Mouse (Mus musculus) urinary bladder, adult 18-20 months (tissue): ENCODE measurements at regions not wholly inside any gene's neighbourhood (a gene's known extent, or its start where the extent isn't known, plus 50 kb on each side); places are given as distances from the start of the nearest gene placed in this dataset.

Experiments used
- DNase-seq, 2 experiments: peaks; one replicate each; pipeline ENCODE4 v3.0.0; 2022; ENCODE audit warnings: low spot score in 2 of 2, mixed read lengths in 2 of 2

DNA sequence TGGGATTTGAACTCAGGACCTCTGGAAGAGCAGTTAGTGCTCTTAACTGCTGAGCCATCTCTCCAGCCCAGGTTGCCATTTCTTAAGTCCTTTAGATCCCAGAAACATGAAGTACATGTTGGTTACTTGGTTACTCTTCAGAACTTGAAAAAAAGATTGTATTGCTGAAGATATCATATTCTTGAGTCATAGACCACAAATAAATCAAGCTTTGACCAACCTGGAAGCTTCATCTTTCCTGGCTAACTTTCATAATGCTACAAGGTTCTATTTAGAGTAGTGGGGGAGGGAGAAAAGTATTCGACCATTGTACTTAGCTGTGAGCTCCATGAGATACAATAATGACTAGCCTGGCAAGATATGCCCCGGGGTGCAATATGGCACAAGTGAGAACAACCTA is 90.9 kb upstream of the Cdkn2b start:
- no peak for DNase-seq

DNA sequence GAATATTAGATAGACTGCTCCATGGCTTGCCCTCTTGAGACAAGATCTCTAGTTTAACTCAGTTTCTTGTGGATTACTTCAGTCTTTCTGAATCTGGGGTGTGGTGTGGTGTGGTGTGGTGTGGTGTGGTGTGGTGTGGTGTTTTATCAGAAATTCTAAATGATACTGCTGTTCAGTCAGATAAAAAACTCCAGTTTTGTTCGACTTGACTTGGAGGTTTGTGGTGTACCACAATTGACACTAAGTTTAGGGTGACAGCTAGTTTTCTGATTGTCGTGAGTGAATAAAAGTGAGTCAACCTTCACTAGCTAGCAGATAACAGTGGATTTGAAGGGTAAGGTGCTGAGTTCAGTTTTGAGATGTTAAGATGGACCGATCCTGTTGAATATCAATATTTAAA is 89.5 kb upstream of the Cdkn2b start:
- DNase-seq, result no peak

GRCm38 (mm10) chr4:89399277-89399676 is 88.4 kb upstream of the Cdkn2b start:
- no peak for DNase-seq

- no peak for DNase-seq
These were observed 85.2 kb upstream of the Cdkn2b start for GRCm38 (mm10) chr4:89396020-89396419.

- DNase-seq, result no peak
These were observed 84.5 kb upstream of the Cdkn2b start for GRCm38 (mm10) chr4:89395336-89395735.

DNA sequence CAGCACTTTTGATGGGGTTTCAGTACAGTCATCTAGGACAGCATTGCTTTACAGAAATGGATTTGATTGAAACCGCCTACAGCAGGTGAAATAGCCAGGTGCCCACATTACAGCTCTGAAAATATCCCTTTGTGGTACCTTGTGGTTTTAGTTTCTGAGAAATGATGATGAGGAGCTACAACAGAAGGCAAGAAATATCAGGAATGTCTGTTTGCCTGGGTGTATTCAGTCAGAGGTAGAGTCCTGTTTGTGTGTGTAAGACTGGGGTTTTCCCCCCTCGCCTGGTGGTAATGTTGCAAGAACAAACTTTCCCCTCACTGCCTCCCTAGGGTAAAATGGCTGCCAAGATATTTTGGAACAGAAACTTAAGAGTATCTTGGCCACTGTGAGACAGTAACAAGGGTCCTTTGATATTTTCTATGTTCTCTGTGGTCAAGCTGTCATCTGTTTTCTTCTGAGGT is 82.4 kb upstream of the Cdkn2b start:
- DNase-seq, result no peak

GRCm38 (mm10) chr4:89392791-89393190 is 82.0 kb upstream of the Cdkn2b start:
- DNase-seq, result no peak

GRCm38 (mm10) chr4:89391463-89392308 is 80.8 kb upstream of the Cdkn2b start:
- no peak for DNase-seq

DNA sequence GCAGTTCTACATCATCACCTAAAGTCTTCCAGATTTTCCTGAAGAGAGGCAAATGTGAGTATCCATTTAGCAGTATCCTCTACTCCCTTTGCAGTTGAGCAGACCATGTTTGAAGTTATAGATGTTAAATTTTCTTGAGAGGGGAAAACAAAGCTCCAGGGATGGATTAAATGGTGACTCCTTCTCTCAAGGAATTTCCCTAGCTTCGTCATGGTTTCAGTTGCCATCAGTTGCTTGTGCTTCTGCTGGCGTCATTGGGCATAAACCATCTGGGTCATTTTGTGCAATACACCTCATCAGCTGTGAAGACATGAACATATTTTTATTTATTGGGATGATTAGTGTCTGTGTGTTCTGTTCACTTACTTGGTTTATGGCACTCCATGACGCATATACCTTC is 72.7 kb upstream of the Cdkn2b start:
- DNase-seq, result no peak

DNA sequence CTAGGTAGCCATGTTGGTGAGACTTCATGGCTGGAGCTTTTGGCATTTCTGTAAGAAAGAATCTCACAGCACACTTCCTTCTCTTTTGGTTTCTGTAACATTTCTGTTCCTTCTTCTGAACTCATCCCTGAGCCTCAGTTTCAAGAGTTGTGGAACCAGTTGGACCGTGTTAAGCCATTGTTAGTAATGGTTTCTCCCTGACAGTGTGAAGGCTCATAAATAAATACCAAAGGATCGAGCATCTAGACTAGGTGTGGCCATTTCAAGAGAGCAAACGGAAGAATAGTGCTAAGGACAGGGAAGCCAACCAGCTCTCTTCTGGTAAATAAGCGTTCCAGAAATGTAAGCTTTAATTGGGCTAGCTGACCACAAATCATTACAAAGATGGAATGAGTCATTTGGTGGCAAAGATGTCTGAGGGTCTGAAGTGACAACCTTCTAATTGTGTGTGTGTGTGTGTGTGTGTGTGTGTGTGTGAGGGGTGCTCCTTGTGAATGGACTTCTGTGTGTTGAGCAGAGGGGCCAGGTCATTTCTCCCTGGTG is 71.7 kb upstream of the Cdkn2b start:
- no peak for DNase-seq

DNA sequence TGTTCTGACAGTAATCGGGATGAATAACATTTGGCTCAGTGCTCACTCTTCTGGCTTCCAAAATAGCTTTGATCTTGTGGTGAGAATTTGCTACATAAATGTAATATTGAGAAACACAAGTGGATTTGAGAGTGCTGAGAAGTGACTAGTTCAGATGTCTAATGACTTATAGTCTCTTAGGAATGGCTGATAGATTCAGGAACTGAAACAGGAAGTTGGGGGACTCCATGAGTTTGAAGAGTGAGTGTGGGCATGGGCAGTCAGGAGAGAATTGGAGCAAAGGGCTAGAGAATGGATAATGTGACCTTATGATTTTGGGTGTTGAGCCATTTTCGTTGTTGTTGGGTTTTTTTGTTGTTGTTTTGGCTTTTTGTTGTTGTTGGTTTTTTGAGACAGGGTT is 70.9 kb upstream of the Cdkn2b start:
- DNase-seq, result no peak

- no peak for DNase-seq
These were observed 70.2 kb upstream of the Cdkn2b start for GRCm38 (mm10) chr4:89381077-89381476.

- DNase-seq, result no peak
These were observed 69.6 kb upstream of the Cdkn2b start for GRCm38 (mm10) chr4:89380330-89380945.

DNA sequence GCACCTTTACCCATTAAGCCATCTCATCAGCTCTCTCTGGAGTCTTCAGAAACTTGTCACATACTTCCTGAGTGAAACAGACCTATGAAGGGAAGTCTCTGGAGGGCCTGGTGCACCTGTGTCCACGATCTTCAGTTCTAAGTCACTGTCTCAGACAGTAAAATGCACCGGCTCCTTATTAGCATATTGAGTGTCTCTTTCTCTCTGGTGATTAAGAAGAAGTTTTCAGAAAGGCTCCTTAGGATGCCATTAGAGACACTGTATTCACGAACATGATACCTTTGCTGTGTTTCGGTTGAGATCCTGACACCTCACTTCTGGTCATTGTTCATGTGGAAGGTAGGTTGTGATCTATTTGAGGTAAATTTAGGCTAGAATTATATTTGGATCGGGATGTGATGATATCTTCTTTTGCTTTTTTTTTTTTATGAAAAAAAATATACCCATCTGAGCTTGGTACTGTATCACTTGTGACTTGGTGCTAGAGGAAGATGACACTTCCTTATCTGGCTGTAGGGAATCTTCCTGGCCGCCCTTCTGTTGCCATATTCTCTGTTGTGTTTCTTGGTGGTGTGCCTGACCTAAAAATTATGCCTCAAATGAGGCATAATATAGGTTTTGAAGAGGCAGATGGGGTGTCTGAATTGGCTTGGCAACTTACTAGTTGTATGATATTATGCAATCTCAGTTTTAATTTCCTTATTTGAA is 68.9 kb upstream of the Cdkn2b start:
- DNase-seq, result no peak

DNA sequence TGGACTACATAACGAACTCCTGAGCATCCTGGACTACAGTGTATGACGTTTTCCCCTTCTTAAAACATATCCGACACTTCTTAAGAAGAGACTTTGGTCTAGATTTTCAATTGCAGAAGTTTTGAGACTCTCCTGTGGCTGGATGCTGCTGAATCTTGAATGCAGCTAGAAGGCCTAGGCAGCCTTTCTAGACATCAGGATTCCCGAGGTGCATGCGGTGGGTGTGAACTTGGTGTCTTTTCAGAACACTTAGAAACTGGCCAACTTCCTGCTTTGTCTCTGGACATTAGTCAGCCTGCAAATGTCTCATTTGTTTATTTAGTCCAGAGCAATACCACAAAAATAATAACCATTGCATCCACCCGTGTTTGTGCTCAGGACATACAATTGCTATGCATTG is 61.8 kb upstream of the Cdkn2b start:
- DNase-seq, result no peak

- DNase-seq, result no peak
These were observed 58.1 kb upstream of the Cdkn2b start for GRCm38 (mm10) chr4:89368850-89369524.

DNA sequence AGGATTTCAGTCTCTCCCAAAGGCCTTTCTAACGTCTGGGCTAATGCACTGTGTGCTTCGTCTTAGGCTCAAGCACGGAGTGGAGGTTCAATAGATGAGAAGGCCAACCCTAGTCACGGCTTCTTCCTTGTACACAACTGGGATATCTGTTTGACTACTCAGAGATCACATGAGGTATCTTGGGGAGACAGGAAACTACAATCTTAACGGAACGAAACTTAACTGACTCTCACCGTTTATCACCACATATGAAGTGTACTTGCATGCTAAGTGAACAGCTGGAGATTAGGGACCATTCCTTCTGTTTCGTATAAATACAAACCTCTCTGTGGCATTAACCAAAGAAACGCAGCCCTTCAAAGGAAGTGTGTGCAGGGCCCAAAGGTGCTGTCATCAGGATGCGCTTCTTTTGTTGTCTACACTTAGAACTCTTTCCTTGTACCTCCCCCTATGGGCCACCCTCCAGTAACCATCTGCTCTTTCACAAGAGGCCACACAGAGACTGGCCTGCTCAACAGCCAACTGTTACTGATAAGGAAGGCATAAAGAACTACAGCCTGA is 55.8 kb upstream of the Cdkn2b start:
- DNase-seq, result no peak

DNA sequence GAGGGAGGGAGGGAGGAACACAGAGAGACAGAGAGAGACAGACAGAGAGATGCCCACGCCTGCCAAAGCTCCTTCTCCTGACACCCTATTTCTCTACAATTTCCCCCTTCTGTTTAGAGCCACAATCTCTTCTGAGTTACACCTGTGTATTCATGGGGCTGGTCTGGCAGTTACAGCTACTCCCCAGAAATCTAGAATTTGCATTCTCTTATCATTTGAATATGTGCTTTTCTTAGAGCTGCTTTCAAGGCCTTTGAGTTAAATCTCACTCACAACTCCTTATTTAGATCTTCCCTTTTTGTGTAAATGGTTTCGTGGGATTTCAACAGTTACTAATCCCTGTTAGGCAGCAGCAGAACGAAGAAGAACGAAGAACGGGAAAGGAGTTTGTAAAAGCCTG is 55.0 kb upstream of the Cdkn2b start:
- DNase-seq, result no peak

DNA sequence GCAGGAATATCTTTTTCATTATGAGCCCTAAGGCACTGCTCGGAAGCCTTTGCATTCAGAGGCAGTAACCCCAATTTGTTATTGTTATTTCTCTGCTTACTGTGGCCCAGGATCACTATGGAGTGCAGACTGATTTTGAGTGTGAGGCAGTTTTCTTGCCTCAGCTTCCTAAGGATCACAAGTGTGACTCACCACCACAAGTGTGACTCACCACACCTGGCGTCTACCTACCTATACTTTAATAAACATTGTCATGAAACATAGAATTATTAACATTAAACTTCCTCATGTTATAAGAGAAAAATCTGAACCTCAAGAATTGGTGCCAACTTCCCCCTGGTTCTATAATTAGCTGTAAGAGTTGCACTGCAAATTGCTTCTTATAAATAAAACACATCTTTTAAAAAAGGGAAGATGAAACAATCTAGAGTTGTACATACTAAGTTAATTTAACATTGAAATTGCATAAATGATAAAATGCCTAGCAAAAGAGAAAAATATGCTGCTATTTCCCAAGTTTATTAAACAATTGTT is 52.4 kb upstream of the Cdkn2b start:
- no peak for DNase-seq

DNA sequence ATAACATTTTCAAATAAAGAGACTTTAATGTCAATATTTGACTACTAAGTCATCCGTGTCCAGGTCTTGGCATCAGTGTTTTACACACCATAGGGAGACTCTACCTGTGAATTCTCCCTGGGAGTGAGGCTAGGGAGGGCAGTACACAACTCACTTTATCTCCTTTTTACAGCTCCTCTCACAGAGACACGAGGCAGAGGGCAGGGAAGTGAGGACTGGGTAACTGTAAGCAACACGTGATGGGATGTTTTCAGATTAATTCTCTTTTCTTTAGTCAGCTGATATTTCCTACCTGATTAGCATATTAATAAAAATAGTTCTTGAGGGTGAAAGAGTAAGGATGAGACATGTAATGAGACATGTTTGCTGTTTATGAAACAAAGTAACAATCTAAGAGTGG is 51.8 kb upstream of the Cdkn2b start:
- DNase-seq, result no peak

GRCm38 (mm10) chr4:89361316-89361715 is 50.5 kb upstream of the Cdkn2b start:
- no peak for DNase-seq
